Mouse (Mus musculus): ENCODE measurements around the gene Scd3.
"Not testable (repeated sequence)": the region's sequence is repeated elsewhere in the genome, so short reads cannot be mapped to it uniquely, and the experiment has no call there.

Scd3 gene

DNA sequence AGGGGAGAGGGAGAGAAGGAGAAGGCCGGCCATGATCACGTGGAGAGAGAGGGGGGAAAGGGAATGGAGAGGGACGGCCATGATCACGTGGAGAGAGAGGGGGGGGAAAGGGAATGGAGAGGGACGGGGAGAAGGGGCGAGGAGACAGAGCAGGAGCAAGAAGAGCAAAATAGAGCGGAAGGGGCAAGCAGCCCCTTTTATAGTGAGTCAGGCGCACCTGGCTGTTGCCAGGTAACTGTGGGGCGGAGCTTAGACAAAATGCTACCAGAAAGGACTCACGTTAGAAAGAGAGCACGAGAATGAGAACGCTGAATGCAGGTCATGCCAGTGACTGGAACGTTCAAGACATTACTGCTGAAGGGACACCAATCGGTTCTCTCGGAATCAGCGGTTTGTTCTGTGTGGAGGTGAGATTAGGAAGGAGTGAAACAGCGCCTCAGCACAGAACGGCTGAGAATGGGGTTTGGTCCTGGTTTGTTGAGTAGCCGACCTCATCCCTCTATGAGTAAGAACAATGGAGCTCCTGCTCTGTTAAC, 34.5 kb downstream of the Scd3 start:
- no peak for DNase-seq (ENCODE audit: low spot score in 2 of 2)

DNA sequence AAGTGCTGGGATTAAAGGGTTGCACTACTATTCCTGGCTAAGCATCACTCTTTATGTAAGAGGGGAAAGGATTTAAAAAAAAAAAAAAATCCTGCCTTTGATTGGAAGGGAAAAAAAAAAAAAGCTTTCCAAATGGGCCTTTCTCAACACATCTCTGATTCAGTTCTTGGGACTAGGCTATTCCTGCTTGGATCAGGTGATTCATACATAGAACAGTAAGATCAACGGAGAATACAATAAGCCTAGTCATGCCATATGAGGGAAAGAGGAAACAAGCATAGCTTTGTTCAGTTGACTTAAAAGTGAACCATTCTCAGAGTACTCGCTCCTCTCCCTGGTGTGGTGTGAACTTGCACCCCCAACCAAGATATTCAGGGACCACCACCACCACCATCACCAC, 35.8 kb downstream of the Scd3 start:
- DNase-seq (ENCODE audit: low spot score in 2 of 2), result no peak

DNA sequence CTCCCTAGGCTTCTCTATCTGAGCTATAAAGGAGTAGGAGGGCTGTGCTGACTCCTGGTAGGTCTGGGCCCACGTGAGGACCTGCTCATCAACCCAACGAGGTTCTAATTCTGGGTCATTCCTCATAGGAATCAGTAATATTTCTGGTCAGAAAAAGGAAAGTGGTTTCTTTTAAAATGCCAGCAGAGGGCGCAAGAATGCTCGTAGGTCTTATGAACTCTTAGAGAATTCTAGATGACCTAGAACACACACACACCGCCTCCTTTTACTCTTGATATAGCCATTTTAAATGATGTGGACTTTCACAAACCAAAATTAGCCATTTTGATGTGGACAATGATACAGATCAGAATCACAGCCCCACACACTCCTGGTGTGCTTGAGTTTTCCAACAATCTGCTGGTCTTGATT, 42.7 kb downstream of the Scd3 start:
- no peak for DNase-seq (ENCODE audit: low spot score in 2 of 2)

DNA sequence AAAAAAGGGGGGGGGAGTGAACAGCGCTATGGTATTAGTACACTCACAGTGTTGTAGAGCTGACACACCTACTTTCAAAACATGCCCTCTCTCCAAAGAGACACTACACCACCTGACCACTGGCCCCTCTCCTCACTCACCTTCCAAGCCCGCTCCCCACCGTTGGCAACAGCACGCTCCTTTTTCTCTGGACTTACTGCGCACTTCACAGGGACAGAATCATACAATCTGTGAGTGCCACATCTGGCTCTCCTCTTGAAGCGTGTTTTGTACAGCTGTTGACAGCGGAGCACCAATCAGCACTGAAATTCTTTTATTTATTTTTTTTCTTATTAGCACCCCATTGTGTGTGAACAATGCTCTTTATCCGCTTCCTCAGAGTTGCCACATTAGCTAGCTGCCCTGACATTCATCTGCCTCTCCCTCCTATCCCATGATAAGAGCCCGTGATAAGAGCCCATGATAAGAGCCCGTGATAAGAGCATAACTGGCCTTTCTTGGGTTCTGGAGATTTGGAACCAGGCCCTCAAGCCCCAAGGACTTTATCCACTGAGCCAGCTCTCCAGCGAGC, 43.4 kb downstream of the Scd3 start:
- no peak for DNase-seq (ENCODE audit: low spot score in 2 of 2)

DNA sequence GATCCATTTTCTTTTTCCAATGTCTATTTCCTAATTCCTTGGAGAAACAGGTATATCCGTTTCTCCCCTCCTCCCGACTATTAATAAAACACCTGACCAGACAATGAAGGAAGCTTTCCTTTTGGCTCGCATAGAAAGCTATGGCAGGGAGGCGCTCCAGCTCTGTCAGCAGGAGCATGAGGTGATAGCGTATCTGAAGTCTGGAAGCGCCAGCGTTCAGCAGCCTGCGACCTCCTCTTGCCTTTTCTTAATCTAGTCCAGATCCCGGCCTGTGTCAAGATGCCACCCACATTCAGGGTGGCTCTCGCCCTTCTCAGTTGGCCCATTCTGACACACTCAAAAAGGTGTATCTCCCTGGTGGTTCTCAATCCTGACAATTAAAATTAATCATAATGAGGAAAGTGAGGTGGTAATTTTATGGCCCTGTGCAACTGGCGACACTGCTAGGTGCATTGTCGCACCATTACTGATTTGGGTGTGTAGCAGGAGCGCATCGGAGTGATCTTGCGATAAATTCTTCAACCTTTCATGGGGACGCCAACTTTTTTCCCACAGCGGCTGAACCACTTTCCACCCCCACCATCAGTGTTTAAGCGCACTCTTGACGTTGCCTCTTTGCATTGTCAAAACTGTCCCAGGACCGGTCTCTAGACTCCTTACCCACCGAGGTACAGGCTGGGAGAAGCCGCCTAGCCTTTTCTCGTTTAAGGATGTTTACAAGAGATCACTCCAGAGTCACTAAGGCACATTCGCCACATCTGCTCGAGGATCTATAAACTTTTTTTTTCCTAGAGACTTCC, 44.4 kb downstream of the Scd3 start:
- DNase-seq (ENCODE audit: low spot score in 2 of 2), result no peak

DNA sequence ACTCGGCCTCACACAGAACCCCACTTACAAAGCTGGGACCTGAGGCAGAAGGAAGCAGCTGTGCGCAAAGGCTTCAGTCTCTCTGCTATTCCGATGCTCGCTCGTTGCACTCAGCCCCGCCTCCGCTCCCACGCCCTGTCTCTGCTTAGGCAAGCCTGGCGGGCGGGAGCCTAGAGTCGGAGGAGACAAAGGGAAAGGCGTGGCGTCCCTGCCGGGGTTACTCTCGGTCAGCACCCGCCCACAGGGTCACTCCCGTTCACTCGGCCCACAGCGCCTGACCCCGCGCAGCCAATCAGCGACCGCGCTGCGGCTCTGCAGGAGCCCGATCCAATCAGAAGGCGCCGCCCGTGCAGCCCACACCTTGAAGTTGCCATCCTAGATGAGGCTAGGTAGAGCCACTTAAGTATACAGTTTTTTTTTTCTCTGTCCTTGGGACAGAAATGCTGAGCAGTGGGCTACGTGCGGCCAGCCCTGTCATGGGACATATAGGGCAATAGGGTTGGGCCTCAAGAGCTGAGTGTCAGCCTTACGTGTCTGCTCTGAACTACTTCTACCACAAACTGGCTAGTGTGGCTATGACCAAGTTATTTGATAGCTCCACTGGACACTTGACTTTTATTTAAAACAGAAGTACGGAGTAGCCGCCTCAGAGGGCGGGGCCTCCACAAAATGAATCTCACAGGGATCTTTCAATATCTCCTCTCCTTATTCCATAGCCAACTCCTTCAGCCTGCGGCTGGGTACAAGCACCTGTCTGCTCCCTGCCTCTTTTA, 45.2 kb downstream of the Scd3 start:
- DNase-seq (ENCODE audit: low spot score in 2 of 2), result peak; percentile 94 to 96

DNA sequence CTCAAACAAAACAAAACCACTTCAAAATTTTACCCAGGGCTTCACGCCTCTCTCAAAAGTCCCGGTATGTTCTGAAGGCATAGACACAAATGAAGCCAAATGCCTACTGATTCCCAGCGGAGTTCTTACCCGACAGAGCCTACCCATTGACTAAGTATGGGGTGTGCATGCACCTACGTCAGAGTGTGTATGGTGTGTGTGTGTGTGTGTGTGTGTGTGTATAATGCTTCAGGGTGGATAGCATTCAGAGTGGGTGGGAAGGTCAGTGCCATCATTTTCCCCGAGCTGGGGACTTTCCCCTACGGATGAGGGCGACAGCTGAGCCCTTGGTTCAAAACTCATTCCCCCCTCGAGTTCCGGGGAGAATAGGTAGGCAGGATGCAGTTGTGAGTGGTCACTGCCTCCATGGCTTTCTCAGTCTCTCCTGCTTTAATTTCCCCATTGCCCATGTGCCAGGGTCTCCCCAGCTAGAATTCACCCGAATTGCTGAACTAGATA, 45.8 kb downstream of the Scd3 start:
- DNase-seq (ENCODE audit: low spot score in 2 of 2), result no peak

DNA sequence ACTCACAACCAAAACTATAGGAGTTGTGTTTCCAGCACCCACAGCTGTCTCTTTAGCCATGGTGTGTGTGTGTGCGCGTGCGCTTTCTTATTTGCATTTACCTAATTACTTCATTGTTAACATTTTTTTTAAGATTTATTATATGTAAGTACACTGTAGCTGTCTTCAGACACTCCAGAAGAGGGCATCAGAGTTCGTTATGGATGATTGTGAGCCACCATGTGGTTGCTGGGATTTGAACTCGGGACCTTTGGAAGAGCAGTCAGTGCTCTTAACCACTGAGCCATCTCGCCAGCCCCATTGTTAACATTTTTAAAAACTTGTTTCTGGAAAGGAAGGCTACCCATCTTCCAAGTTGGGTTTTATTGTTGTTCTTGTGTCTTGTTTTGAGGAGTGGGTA, 48.1 kb downstream of the Scd3 start:
- not testable (repeated sequence) for DNase-seq (ENCODE audit: low spot score in 2 of 2)

DNA sequence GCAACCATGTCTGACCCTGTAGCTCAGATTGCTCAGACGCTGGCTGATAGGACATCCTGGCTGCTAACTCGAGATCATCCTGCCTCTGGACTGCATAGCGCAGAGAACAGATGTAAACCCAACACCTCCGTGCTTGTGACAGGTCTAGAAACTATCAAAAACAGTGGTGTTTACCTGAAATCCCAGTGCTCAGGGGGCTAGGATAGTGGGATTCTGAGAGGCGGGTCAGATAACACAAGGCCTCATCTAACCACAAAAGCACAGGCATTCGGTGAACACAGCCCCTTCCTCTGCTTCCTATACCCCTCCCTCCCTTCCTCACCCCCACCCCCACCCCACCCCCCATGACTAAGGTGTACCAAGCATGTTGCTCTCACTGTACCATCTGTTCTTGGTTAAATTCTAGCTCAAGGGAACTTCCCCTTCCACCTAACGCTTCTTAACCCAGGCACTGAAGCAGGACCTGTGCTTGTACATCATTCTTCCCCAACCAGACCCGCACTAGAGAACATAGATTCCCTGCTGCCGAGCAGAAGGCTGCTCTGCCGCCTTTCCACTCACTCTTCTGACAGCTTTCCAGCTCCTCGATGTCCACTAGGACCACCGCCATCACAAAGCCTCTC, 49.0 kb downstream of the Scd3 start:
- no peak for DNase-seq (ENCODE audit: low spot score in 2 of 2)

DNA sequence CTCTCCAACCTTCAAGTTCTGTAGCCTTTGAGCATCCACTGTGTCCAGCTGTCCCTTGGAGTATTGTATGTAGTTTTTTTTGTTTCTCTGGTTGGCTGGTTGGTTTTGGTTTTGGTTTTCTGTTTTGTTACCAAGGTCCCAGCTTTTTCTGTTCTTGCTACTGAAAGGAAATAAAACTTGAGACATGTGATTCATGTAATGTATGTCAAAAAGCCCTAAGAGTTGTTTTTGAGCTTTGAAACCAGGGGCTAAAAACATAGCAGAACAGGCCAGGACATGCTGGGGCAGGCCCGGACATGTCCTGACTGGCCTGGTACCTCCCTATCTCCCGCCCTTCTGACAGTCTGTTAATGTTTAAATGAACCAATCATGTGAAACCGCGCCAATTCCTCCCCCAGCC, 51.0 kb downstream of the Scd3 start:
- DNase-seq (ENCODE audit: low spot score in 2 of 2), result not testable (repeated sequence)

DNA sequence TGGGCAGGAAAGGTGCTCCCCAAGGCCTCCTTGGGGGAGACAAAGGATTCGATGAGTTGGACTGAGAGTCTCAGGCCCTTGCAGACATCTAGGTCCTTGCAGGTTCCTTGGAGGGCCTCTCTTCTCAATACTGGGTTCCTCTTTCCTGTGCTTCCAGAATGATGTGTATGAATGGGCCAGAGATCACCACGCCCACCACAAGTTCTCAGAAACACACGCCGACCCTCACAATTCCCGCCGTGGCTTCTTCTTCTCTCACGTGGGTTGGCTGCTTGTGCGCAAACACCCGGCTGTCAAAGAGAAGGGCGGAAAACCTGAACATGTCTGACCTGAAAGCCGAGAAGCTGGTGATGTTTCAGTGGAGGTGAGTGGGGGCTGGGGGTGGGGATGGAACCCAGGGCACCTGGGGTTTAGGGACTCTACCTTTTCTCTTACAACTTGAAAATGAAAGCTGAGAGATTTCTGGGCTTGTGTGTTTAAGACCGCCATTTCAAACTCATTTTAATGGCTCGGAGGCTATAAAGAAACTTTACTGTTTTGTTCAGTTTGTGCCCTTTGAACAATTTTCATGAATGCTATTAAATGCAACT, 54.4 kb downstream of the Scd3 start:
- DNase-seq (ENCODE audit: low spot score in 2 of 2), result no peak

DNA sequence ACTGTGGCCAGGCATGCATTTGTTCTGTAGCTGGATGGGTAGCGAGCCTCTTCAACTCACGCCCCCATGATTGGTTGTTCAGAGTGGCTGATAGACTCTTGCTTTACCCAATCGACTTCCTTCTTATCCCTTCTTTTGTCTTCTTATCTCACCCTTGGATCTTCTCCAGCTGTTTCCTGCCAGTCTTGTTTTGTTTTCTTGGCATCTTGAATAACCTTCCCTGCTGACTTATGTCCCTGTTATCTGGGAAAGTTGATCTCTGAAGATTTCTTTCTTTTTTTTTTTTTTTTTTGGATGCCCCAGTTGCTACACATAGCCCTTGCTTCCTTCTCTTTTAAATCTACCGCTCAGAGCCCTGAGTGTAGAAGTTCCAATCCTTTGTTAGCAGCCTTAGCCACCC, 56.4 kb downstream of the Scd3 start:
- DNase-seq (ENCODE audit: low spot score in 2 of 2), result no peak

DNA sequence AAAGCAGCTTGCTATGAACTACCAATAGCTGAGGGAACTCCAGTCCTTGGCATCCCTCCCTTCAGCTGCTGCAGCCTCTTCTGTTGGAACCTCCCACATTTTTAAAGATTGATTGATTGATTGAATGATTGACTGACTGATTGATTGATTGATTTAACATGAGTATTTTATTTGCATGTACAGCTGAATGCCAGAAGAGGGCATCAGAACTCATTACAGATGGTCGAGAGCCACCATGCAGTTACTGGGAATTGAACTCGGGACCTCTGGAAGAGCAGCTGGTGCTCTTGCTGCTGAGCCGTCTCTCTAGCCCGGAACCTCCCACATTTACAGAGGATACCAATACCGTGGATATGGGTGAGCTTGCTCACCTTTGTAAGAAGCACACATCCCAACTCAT, 57.4 kb downstream of the Scd3 start:
- no peak for DNase-seq (ENCODE audit: low spot score in 2 of 2)

DNA sequence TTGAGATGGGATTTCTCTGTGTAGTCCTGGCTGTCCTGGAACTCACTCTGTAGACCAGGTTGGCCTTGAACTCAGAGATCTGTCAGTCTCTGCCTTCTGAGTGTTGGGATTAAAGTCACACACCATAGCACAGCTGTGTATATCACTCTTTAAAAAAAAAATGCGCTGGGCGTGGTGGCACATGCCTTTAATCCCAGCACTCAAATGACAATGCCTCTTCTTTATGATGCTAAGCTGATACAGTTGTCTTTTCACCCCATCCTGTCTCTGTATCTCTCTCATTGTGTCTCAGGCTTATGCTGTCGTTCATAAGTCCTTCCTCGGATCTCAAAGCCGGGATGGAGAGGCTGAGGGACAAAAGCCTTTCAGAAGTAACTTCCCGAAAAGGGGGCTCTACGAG, 58.7 kb downstream of the Scd3 start:
- no peak for DNase-seq (ENCODE audit: low spot score in 2 of 2)

DNA sequence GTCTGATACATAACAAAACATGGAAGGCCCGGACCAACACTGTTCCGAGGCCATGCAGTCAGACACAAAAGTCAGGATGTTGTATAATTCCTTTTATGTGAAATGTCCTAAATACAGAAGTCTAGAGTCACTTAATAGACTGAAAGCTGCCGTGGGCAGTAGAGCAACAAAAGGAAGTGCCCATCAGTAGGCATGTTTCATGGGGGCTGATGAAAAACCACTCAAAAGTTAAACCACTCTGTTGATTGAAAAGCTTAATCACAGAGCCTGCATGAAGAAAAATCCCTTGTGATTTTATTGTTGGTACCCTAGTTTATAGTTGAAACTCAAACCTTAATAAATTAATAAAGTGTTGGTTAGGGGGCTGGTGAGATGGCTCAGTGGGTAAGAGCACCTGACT, 60.5 kb downstream of the Scd3 start:
- DNase-seq (ENCODE audit: low spot score in 2 of 2), result no peak

DNA sequence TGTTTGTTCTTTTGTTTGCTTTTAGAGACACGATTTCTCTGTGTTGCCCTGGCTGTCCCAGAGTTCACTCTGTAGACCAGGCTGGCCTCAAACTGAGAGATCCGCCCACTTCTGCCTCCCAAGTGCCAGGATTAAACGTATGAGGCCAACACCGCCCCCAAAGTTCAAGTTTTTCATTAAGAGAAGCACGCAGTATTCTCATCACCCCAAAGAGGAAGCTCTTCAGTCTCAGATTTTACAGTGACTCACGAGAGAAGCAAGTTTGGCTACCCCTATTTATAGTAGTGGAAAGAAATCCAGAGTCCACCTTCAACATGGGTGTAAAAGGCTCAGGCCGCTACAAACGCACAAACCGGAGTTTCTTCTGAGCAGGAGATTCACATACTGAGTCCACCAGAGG, 61.2 kb downstream of the Scd3 start:
- DNase-seq (ENCODE audit: low spot score in 2 of 2), result no peak

DNA sequence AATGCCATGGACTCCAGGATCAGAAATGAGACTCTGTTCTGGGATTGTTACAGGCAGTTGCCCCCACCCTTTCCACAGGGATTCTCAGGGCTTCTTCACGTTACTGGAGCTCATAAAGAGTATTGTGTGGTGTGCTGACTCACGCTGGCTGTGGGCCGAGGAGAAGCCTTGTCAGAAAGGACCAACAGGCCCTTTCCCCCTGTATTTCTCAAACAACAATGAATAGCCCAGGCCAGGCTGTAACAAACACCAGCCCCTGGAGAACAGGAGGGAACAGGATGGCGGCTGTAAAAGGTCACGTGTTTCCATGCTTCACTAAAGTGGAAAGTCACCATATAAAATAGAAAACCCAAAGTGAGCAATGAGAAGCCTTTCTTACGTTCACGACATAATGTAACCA, 62.2 kb downstream of the Scd3 start:
- DNase-seq (ENCODE audit: low spot score in 2 of 2), result no peak

DNA sequence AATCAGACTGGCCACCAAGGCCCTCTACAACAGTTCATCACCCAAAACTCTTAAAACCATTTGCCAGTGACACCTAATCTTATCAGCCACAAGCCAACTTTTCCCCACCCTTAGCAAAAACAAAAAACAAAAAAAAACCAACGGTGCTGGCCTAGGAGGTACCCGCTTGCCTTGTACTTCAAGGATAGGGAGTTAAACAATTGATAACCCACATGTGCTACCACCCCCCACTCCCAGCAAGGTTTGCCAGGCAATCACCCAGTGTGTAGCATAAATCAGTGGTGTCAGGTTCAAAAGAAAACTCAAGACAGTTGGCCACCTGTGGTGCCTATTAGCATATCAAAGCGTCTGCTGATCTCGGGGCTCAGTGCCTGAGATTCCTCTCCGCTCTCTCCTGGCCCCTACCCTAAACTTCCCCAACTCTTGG, 62.9 kb downstream of the Scd3 start:
- no peak for DNase-seq (ENCODE audit: low spot score in 2 of 2)

DNA sequence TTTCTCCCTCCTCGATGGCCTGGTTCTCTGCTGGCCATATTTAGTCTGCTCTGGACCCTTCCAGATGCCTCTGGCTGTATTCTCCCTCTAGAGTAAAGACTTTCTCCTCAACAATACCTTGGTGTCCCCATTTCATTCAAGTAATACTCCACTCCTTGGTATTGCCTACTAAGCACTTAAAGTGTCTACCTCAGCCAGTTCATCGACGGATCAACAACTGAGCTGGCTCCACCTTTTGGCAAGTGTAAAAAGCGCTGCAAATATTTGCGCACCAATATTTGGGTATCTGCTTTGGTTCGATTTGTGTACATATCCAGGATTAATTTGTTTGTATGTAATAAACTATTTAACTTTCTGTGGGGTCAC, 63.4 kb downstream of the Scd3 start:
- no peak for DNase-seq (ENCODE audit: low spot score in 2 of 2)

DNA sequence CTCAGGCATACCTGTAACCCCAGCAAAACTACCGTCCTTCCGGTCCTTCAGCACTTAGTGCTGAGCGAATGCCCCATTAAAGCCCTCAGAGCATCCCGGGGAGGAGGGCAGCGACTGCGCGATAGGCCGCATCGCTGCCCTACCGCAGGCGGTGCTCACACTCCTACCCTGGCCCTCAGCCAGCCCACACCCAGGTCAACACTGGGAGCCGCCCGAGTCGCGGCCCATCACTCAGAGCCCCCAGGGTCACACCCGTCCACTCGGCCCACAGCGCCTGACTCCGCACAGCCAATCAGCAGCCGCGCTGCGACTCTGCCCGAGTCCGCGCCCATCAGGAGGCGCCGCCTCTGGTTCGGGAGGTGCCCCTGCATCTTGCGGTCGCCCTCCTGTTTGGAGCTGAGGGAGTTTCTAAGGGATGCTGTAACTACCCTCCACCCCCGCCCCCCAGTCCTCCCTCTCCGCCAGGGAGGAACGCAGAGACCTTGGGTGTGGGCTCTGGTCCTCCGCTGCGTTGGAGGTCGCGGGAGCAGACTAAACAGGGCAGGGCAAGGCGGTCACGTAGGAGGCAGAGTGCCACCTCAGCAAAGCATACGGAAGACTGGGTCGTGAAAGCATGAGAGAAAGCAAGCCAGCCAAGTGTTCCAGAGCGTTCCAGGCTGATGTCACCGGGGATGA, 63.9 kb downstream of the Scd3 start:
- DNase-seq (ENCODE audit: low spot score in 2 of 2), result peak; percentile 86 to 90

DNA sequence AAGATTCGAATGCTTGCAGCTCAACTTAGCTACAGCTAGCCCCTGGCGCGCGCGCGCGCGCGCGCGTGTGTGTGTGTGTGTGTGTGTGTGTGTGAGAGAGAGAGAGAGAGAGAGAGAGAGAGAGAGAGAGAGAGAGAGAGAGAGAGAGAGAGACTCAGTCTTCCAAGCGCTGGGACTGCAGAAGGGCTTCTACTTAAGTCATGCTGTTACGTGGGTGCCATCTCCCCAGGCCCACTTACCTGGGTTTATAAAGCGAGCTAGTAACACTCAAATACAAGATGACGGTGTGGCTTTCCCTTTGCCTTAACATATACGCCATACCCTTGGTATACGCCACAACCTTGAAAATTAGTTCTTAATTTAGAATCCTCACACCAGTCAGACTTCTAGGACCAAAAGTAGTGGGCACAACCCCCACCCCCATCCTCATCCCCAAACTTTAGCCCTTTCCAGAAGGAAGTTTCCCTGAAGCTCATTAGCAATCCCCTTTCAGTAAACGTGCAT, 64.5 kb downstream of the Scd3 start:
- no peak for DNase-seq (ENCODE audit: low spot score in 2 of 2)
